Mouse (Mus musculus) embryo, embryonic 11 days (tissue): ENCODE data around the gene Cldn34c2.
"Not testable (repeated sequence)": the region's sequence is repeated elsewhere in the genome, so short reads cannot be mapped to it uniquely, and the experiment has no call there.

Experiments used
- DNase-seq: peaks from one replicate; pipeline ENCODE4 v3.0.0-alpha.2; 2015

Gene Cldn34c2

DNA sequence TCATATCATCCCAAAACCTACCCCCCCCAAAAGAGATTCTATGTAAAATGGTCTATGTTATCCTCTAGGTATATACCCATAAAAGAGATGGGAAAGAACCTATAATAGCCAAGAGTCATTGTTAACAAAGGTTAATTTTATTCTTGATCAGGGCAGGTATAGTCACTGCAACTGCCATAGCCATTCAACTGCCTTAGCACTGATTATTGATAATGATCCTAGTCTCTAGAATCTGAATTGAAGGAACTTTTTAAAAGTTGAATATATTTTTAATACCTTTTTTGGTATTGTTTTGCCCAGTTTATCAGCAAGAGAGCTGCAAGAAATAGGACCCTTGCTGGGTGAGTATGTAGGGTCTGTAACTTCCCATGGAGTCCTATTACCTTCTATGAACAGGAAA is at the start of gene Cldn34c2:
Cldn34c2 (plus strand) TSS at position 301 of the 400 bp plus-strand sequence.
- not testable (repeated sequence) for DNase-seq

DNA sequence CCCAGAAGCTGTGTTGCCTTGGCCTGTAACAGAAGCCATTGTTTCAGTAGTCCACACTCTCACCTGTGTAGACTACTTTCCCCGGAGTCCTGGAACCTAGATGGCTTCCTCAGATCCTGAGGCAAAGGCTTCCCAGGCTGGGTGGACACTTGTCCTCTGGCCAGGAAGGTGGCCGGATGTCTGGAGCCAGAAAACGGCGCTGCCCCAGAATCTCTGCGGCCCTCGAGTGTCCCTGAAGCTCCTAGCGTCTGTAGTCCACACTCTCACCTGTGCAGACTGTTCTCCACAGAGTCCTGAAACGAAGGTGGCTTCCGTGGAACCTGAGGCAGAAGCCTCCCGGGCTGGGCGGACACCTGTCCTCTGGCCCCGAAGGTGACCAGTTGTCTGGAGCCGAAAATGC is 30.1 kb upstream of the Cldn34c2 start:
- not testable (repeated sequence) for DNase-seq

DNA sequence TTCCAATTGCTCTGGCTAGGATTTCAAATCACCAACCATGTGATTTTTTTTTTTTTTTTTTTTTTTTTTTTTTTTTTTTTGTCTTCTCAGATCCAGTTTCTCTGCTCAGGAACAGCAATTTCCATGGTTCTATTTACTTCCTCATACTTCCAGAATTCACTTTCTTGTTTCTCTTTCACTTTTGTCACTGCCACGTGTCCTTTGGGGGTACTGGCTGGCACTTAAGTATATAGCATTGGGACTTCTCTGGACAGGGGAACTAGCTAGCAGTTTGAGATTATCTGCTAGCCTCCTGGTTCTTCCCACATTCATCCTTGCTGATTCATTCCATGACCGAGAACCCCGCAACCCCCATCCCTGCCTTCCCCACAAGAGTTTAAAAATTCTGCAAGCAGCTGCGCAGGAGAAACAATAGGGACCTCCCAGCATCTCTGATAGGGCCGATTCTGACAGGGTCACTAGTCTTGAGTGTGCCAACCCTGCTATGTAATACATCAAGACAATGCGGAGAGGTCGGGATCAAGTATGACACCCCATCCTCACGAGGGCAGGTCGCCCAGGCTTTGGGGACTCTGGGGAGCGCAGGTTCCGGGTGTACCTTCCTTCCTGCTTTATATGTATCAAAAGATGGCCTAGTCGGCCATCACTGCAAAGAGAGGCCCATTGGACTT is 30.8 kb downstream of the Cldn34c2 start:
- DNase-seq, result not testable (repeated sequence)
